Mouse (Mus musculus): Measurements from ENCODE around the gene Prss12. TPM values are rescaled to one million over a fixed set of nuclear protein-coding genes. Genes with fewer than 3 reads are reported as not detected.
A peak's percentile ranks its signal among the peaks of the same experiment; 100 is the strongest.

Gene Prss12
- polyA plus RNA-seq, 1 experiment = 0.30 TPM

GRCm38 (mm10) chr3:123505778-123506667, 59.3 kb downstream of the Prss12 start:
- TF ChIP-seq EP300 (IDR thresholded peaks at IDR 0.05; ENCODE audit: insufficient read depth, low read depth, low read length) (no peak), POLR2A (IDR thresholded peaks at IDR 0.05; ENCODE audit: insufficient read depth, low read length) (no peak), CTCF (IDR thresholded peaks at IDR 0.05; ENCODE audit: low read depth, low read length) (no peak)
- Histone ChIP-seq H3K9ac (ENCODE audit: low read depth, poor library complexity, severe bottlenecking) (peak overlapping the region; percentile 84; the same call in 1 of the 2 replicates), H3K27ac (ENCODE audit: insufficient read depth, low read length) (no peak overlapping the region)

GRCm38 (mm10) chr3:123506699-123507662, 60.3 kb downstream of the Prss12 start:
- H3K27ac ChIP-seq (ENCODE audit: insufficient read depth, low read length) = peak overlapping the region; percentile 79

More at GRCm38 (mm10) chr3:123505778-123506667, 59.3 kb downstream of the Prss12 start:
- Histone ChIP-seq H3K9me3 (replicated peaks; ENCODE audit: control insufficient read depth, insufficient read depth, low read length, poor library complexity, severe bottlenecking) (no peaks in the 10 kb centered on the region), H3K4me3 (ENCODE audit: low read depth, low read length) (no peak overlapping the region), H3K36me3 (ENCODE audit: control insufficient read depth, insufficient read depth, low read length, poor library complexity, severe bottlenecking) (peaks cover 20% of the 10 kb centered on the region), H3K27me3 (ENCODE audit: control insufficient read depth, insufficient read depth, low read length, poor library complexity, severe bottlenecking) (no peaks in the 10 kb centered on the region), H3K4me1 (ENCODE audit: control insufficient read depth, insufficient read depth, low read length) (no peaks in the 10 kb centered on the region)

DNA sequence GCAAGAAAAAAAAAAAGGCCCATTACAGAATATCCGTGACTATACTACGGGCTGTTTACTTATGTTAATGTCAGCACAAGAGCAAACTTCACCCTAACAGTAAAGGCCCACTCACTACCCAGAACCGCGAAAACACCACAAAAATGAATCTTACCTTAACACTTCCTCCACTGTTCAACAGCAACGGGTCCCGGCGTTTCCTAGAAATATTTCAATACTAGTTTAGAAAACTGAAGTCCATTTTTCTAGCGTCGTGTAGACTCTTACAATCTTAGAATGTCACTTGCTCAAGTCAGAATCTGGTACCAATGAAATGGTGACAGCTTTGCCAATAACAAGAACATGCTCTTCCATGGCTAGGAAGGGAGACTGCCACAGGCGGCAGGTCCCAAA, 60.9 kb downstream of the Prss12 start:
- Histone ChIP-seq H3K9ac (ENCODE audit: low read depth, poor library complexity, severe bottlenecking) (peak overlapping the region; percentile 84), H3K9me3 (replicated peaks; ENCODE audit: control insufficient read depth, insufficient read depth, low read length, poor library complexity, severe bottlenecking) (no peaks in the 10 kb centered on the region), H3K27ac (ENCODE audit: insufficient read depth, low read length) (peak overlapping the region; percentile 21), H3K27me3 (ENCODE audit: control insufficient read depth, insufficient read depth, low read length, poor library complexity, severe bottlenecking) (no peaks in the 10 kb centered on the region), H3K4me1 (ENCODE audit: control insufficient read depth, insufficient read depth, low read length) (no peaks in the 10 kb centered on the region), H3K36me3 (ENCODE audit: control insufficient read depth, insufficient read depth, low read length, poor library complexity, severe bottlenecking) (peaks cover 20% of the 10 kb centered on the region), H3K4me3 (ENCODE audit: low read depth, low read length) (peak overlapping the region; percentile 83)
- no peak for TF ChIP-seq CTCF (IDR thresholded peaks at IDR 0.05; ENCODE audit: low read depth, low read length)

More at GRCm38 (mm10) chr3:123506699-123507662, 60.3 kb downstream of the Prss12 start:
- TF ChIP-seq CTCF (IDR thresholded peaks at IDR 0.05; ENCODE audit: low read depth, low read length) = no peak
- no peak for TF ChIP-seq EP300 (IDR thresholded peaks at IDR 0.05; ENCODE audit: insufficient read depth, low read depth, low read length)
- TF ChIP-seq POLR2A (IDR thresholded peaks at IDR 0.05; ENCODE audit: insufficient read depth, low read length) = no peak
- Histone ChIP-seq H3K36me3 (ENCODE audit: control insufficient read depth, insufficient read depth, low read length, poor library complexity, severe bottlenecking) (peaks cover 20% of the 10 kb centered on the region), H3K9me3 (replicated peaks; ENCODE audit: control insufficient read depth, insufficient read depth, low read length, poor library complexity, severe bottlenecking) (no peaks in the 10 kb centered on the region), H3K9ac (ENCODE audit: low read depth, poor library complexity, severe bottlenecking) (peak overlapping the region; percentile 84), H3K4me1 (ENCODE audit: control insufficient read depth, insufficient read depth, low read length) (no peaks in the 10 kb centered on the region), H3K4me3 (ENCODE audit: low read depth, low read length) (peak overlapping the region; percentile 80), H3K27me3 (ENCODE audit: control insufficient read depth, insufficient read depth, low read length, poor library complexity, severe bottlenecking) (no peaks in the 10 kb centered on the region)

GRCm38 (mm10) chr3:123508056-123508674, 61.5 kb downstream of the Prss12 start:
- no peaks in the 10 kb centered on the region for H3K27me3 ChIP-seq (ENCODE audit: control insufficient read depth, insufficient read depth, low read length, poor library complexity, severe bottlenecking)
- H3K9ac ChIP-seq (ENCODE audit: low read depth, poor library complexity, severe bottlenecking) = peak overlapping the region; percentile 90
- peaks cover 20% of the 10 kb centered on the region for H3K36me3 ChIP-seq (ENCODE audit: control insufficient read depth, insufficient read depth, low read length, poor library complexity, severe bottlenecking)
- no peaks in the 10 kb centered on the region for H3K9me3 ChIP-seq (replicated peaks; ENCODE audit: control insufficient read depth, insufficient read depth, low read length, poor library complexity, severe bottlenecking)
- H3K27ac ChIP-seq (ENCODE audit: insufficient read depth, low read length) = peak overlapping the region; percentile 93
- TF ChIP-seq POLR2A (IDR thresholded peaks at IDR 0.05; ENCODE audit: insufficient read depth, low read length) (peak; percentile 97), CTCF (IDR thresholded peaks at IDR 0.05; ENCODE audit: low read depth, low read length) (no peak), EP300 (IDR thresholded peaks at IDR 0.05; ENCODE audit: insufficient read depth, low read depth, low read length) (0 out of 2 replicates have a peak, but pooled peaks have one; percentile 14)
- H3K4me3 ChIP-seq (ENCODE audit: low read depth, low read length) = peak overlapping the region; percentile 98
- no peaks in the 10 kb centered on the region for H3K4me1 ChIP-seq (ENCODE audit: control insufficient read depth, insufficient read depth, low read length)

DNA sequence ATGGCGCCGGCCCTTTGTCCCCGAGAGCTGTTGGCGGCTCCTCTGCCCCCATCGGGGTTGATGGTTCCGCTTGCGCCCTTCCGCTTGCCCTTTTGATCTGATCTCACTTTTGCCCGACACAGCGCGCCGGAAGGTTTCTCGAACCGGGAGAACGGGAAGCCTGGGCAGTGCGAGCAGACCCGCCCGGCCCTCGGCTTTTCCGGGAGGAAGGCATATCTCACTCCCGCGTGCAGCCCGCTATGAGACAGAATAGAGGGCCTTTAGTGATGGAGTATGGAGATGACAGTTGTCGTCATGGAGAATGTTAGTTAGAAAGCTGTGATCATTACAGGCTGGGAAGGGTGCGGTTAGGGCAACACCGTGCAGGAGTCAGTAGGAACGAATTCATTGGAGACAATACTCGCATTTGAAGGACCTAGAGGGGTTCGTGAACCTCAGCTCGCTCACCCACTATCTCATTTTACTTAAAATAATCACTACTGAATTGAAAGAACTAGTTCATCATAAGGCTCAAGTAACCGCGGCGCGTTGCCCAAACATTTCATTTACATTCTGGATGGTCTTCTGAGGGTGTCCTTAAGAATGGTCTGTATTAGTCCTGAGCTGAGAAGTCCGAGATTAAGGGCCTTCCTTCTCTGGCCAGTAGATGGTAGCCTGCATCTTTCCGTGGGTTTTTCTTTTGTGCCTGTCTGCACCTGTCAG, 62.1 kb downstream of the Prss12 start:
- Histone ChIP-seq H3K36me3 (ENCODE audit: control insufficient read depth, insufficient read depth, low read length, poor library complexity, severe bottlenecking) (peaks cover 20% of the 10 kb centered on the region), H3K4me3 (ENCODE audit: low read depth, low read length) (peak overlapping the region; percentile 98), H3K4me1 (ENCODE audit: control insufficient read depth, insufficient read depth, low read length) (no peaks in the 10 kb centered on the region), H3K27ac (ENCODE audit: insufficient read depth, low read length) (peak overlapping the region; percentile 93), H3K9ac (ENCODE audit: low read depth, poor library complexity, severe bottlenecking) (peak overlapping the region; percentile 90), H3K9me3 (replicated peaks; ENCODE audit: control insufficient read depth, insufficient read depth, low read length, poor library complexity, severe bottlenecking) (no peaks in the 10 kb centered on the region), H3K27me3 (ENCODE audit: control insufficient read depth, insufficient read depth, low read length, poor library complexity, severe bottlenecking) (no peaks in the 10 kb centered on the region)
- no peak for TF ChIP-seq CTCF (IDR thresholded peaks at IDR 0.05; ENCODE audit: low read depth, low read length)
- TF ChIP-seq EP300 (IDR thresholded peaks at IDR 0.05; ENCODE audit: insufficient read depth, low read depth, low read length) = no peak
- no peak for TF ChIP-seq POLR2A (IDR thresholded peaks at IDR 0.05; ENCODE audit: insufficient read depth, low read length)
